Mouse (Mus musculus): ENCODE measurements around the gene Smug1. TPM values are rescaled to one million over a fixed set of nuclear protein-coding genes. Genes with fewer than 3 reads are reported as not detected.

Gene Smug1
- polyA plus RNA-seq, 1 experiment from 2014 or later, result 3.8 TPM

DNA sequence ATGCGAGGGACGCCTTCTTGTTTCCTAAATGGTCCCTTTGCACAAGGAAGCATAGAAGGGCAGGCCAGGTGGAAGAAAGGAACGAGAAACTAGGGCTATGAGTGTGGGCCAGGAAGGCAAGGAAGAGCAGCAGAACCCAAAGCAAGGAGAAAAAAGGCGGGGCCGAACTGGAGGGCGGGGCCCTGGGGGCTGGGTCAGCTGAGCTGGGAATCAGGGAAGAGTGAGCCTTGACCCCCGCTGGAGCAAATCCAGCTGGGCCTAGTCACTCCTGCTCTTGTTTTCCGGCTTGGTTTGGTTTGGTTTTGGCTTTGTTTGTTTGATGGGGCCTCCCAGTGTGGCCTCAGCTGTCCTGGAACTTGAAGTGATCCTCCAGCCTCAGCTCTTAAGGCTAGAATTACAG, 4.4 kb upstream of the Smug1 start:
- Histone ChIP-seq H3K36me3 (replicated peaks; ENCODE audit: insufficient read depth, low read length) (no peaks in the 10 kb centered on the region), H3K4me1 (ENCODE audit: insufficient read depth) (peaks cover 17% of the 10 kb centered on the region), H3K27ac (ENCODE audit: low read depth) (no peak overlapping the region), H3K4me2 (ENCODE audit: low read depth, low read length) (no peak overlapping the region), H3K4me3 (ENCODE audit: low read depth, low read length) (no peak overlapping the region), H3K9ac (replicated peaks) (no peak overlapping the region), H3K27me3 (ENCODE audit: insufficient read depth, low read length) (peaks cover 92% of the 10 kb centered on the region), H3K9me3 (ENCODE audit: low read length) (no peaks in the 10 kb centered on the region)
- 23% methylated on average over 8 of the region's 8 CpGs for WGBS (ENCODE audit: insufficient replicate concordance)
- peak; percentile 41 for DNase-seq
- TF ChIP-seq EP300 (IDR thresholded peaks at IDR 0.05; ENCODE audit: low read depth) (no peak), CTCF (IDR thresholded peaks at IDR 0.05; ENCODE audit: low read depth) (no peak)
- 0 out of 2 replicates have a peak, but pooled peaks have one; percentile 30 for ATAC-seq

DNA sequence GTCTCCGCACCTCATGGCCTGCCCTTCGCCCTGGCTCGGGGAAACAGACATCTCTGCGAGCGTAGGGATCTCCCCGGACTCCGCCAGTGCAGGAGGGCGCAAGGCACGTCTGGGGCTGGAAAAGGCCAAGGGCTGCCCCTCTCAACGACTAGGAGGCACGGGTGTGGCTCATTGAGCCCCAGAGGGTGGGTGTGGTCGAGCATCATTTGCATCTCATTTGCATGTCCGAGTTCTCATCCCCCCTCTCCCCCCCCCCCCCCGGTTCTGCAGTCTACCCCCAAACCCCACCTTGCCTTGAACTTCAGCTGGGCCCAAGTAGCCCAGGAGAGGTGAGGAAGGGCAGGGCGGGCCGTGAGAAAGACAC, 3.4 kb upstream of the Smug1 start:
- Histone ChIP-seq H3K4me3 (ENCODE audit: low read depth, low read length) (peak overlapping the region; percentile 22), H3K27me3 (ENCODE audit: insufficient read depth, low read length) (peaks cover 82% of the 10 kb centered on the region), H3K4me2 (ENCODE audit: low read depth, low read length) (peak overlapping the region; percentile 75), H3K4me1 (ENCODE audit: insufficient read depth) (peaks cover 20% of the 10 kb centered on the region), H3K36me3 (replicated peaks; ENCODE audit: insufficient read depth, low read length) (no peaks in the 10 kb centered on the region), H3K9ac (replicated peaks) (no peak overlapping the region), H3K9me3 (ENCODE audit: low read length) (no peaks in the 10 kb centered on the region), H3K27ac (ENCODE audit: low read depth) (no peak overlapping the region)
- DNase-seq (no peak), ATAC-seq (no peak)
- TF ChIP-seq EP300 (IDR thresholded peaks at IDR 0.05; ENCODE audit: low read depth), result no peak
- no peak for TF ChIP-seq CTCF (IDR thresholded peaks at IDR 0.05; ENCODE audit: low read depth)
- 12% methylated on average over 13 of the region's 16 CpGs for WGBS (ENCODE audit: insufficient replicate concordance)

DNA sequence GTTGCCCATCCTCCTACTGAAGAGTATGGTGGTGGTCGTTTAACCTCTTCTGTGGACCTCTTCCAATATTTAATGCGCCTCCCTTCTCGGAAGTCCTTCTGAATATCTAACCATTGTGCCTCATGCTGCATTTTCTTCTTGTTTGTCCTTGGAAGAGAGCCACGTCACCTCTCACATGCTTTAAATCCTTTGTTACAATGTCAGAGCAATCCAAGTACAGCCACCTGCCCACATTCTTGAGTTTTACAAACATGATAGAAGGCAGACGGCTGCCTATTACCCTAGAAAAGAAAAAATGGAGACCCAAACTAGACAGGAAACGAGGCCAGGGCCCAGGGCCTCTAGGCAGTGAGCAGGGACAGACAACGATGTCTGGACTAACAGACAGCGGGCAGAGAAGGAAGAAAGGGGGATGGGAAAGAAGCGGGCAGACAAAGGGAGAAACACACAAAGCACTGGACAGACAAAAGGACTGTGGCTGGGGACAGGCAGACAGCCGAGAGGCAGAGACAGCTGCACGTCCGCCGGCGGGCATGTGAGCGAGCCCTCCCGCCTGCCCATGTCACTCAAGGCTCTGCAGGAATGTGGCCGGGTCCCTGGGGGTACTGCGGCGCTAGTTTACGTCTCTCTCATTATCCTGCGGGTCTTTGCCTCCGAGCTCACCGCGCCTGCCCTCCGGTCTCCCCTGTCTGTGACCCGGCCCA, 2.9 kb upstream of the Smug1 start:
- peak overlapping the region; percentile 54 for H3K4me3 ChIP-seq (ENCODE audit: low read depth, low read length)
- H3K9ac ChIP-seq (replicated peaks), result no peak overlapping the region

DNA sequence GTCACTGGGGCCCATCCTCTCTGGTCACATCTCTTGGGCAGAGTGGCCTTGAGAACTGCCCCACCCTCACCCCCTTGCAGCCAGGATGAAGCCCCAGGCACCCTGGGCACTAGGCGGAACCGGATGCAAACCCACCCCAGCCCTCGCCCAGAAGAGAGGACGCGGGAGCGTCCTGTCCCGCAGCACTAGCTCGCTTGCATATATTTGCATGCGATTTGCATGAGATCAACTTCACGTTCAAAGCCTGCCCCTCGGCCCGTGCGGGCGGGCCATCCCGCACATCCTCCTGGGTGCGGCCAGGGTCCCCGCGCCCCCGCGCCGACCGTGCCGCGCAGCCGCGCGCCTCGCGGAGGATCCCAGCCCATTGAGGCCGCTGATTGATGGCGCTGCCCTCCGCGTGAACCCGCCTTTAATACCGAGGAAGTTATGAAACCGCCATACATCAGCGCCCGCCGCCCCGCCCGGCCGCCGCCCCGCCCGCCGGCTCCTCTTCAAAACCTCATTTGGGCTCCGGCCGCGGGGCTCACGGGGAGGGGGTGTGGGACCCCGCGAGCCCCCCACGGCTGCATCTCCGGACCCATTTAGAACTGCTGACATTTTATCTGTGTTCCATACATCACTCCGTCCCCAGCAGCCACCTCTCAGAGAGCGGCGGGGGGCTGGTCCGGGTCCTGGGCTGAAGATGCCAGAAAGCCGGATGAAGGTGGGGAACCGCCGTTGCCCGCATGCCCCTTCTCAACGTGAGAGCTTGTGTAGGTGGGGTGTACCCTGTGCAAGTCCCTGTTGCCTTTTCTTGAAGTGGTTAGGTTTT, 2.1 kb upstream of the Smug1 start:
- Histone ChIP-seq H3K9me3 (ENCODE audit: low read length) (no peaks in the 10 kb centered on the region), H3K4me1 (ENCODE audit: insufficient read depth) (peaks cover 22% of the 10 kb centered on the region), H3K27me3 (ENCODE audit: insufficient read depth, low read length) (peaks cover 69% of the 10 kb centered on the region), H3K4me3 (ENCODE audit: low read depth, low read length) (peak overlapping the region; percentile 54), H3K4me2 (ENCODE audit: low read depth, low read length) (peak overlapping the region; percentile 75), H3K36me3 (replicated peaks; ENCODE audit: insufficient read depth, low read length) (no peaks in the 10 kb centered on the region), H3K27ac (ENCODE audit: low read depth) (no peak overlapping the region), H3K9ac (replicated peaks) (peak overlapping the region; percentile 18; the same call in 1 of the 2 replicates)
- peak; percentile 53 for DNase-seq
- ATAC-seq, result no peak
- under 1% methylated on average over 57 of the region's 63 CpGs for WGBS (ENCODE audit: insufficient replicate concordance)
- no peak for TF ChIP-seq EP300 (IDR thresholded peaks at IDR 0.05; ENCODE audit: low read depth)
- no peak for TF ChIP-seq CTCF (IDR thresholded peaks at IDR 0.05; ENCODE audit: low read depth)

More for the DNA sequence above, 2.9 kb upstream of the Smug1 start:
- Histone ChIP-seq H3K36me3 (replicated peaks; ENCODE audit: insufficient read depth, low read length) (no peaks in the 10 kb centered on the region), H3K27ac (ENCODE audit: low read depth) (no peak overlapping the region), H3K9me3 (ENCODE audit: low read length) (no peaks in the 10 kb centered on the region), H3K4me1 (ENCODE audit: insufficient read depth) (peaks cover 22% of the 10 kb centered on the region), H3K4me2 (ENCODE audit: low read depth, low read length) (peak overlapping the region; percentile 75), H3K27me3 (ENCODE audit: insufficient read depth, low read length) (peaks cover 77% of the 10 kb centered on the region)
- no peak for TF ChIP-seq CTCF (IDR thresholded peaks at IDR 0.05; ENCODE audit: low read depth)
- no peak for TF ChIP-seq EP300 (IDR thresholded peaks at IDR 0.05; ENCODE audit: low read depth)
- no peak for DNase-seq
- ATAC-seq, result no peak
- 7% methylated on average over 25 of the region's 26 CpGs for WGBS (ENCODE audit: insufficient replicate concordance)

DNA sequence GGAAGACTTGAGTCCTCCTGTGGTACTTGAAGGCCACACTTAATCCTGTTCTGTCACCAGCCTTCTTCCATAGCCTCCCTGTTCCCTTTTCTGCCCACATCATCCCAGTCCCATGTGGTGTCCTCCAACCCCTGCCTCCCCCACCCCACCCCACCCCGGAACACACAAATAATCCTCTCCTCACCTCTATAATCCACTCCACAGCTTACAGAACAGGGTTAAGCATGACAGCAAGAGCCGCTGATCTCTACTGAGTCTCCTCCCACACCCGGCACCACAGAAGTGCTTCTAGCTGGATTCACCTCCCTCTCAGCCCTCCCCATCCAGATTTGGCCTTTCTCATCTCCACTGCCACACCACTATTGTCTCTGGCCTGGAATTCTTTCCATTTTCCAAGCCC, 894 bp upstream of the Smug1 start:
- Histone ChIP-seq H3K27ac (ENCODE audit: low read depth) (no peak overlapping the region), H3K4me3 (ENCODE audit: low read depth, low read length) (no peak overlapping the region), H3K27me3 (ENCODE audit: insufficient read depth, low read length) (peaks cover 58% of the 10 kb centered on the region), H3K9me3 (ENCODE audit: low read length) (no peaks in the 10 kb centered on the region), H3K36me3 (replicated peaks; ENCODE audit: insufficient read depth, low read length) (no peaks in the 10 kb centered on the region), H3K9ac (replicated peaks) (no peak overlapping the region), H3K4me2 (ENCODE audit: low read depth, low read length) (no peak overlapping the region), H3K4me1 (ENCODE audit: insufficient read depth) (peaks cover 28% of the 10 kb centered on the region)
- WGBS (ENCODE audit: insufficient replicate concordance), result 42% methylated on average over 3 of the region's 3 CpGs
- TF ChIP-seq CTCF (IDR thresholded peaks at IDR 0.05; ENCODE audit: low read depth) (no peak), EP300 (IDR thresholded peaks at IDR 0.05; ENCODE audit: low read depth) (no peak)
- DNase-seq (no peak), ATAC-seq (no peak)

DNA sequence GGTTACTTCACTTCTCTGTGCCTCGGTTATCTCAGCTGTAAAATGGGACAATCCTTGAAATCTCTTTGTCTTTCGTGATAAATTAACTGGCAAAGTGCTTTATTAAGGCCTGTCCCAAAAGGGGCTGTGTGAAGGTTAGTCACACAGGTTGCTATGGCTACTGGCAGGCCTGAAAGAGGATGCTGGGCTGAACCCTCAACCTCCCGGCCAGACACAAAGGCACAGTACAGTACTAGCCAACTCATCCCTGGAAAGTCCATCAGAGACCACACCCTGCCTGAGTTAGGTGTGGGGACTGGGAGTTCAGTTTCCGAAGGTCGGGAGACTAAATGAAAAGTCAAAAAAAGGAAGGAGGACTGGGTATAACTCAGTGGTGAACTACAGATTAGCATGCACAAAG, 968 bp downstream of the Smug1 start:
- peaks cover 40% of the 10 kb centered on the region for H3K27me3 ChIP-seq (ENCODE audit: insufficient read depth, low read length)
- peaks cover 36% of the 10 kb centered on the region for H3K4me1 ChIP-seq (ENCODE audit: insufficient read depth)

More for the DNA sequence above, 968 bp downstream of the Smug1 start:
- no peak for ATAC-seq
- TF ChIP-seq EP300 (IDR thresholded peaks at IDR 0.05; ENCODE audit: low read depth) (no peak), CTCF (IDR thresholded peaks at IDR 0.05; ENCODE audit: low read depth) (no peak)
- 46% methylated on average over 5 of the region's 5 CpGs for WGBS (ENCODE audit: insufficient replicate concordance)
- H3K9ac ChIP-seq (replicated peaks), result no peak overlapping the region
- DNase-seq, result no peak
- no peaks in the 10 kb centered on the region for H3K36me3 ChIP-seq (replicated peaks; ENCODE audit: insufficient read depth, low read length)
- H3K4me3 ChIP-seq (ENCODE audit: low read depth, low read length), result no peak overlapping the region
- no peaks in the 10 kb centered on the region for H3K9me3 ChIP-seq (ENCODE audit: low read length)
- no peak overlapping the region for H3K4me2 ChIP-seq (ENCODE audit: low read depth, low read length)
- H3K27ac ChIP-seq (ENCODE audit: low read depth), result no peak overlapping the region
